Mouse (Mus musculus) bone marrow, adult 2 months (tissue): ENCODE results near the gene Tubgcp2. TPM values are rescaled to one million over a fixed set of nuclear protein-coding genes. Genes with fewer than 3 reads are reported as not detected.

Experiments
- H3K27ac ChIP-seq: fragments of 200-500 bp; 2 replicates; pipeline ENCODE4 v1.5.1; 2012; ENCODE audit warnings: low read depth, mild to moderate bottlenecking, control low read depth, inconsistent platforms, low read length; ENCODE audit not compliant: control insufficient read depth, poor library complexity, insufficient read depth
- H3K4me1 ChIP-seq: fragments of 200-500 bp; 2 replicates; pipeline ENCODE4 v1.6.1; 2011; ENCODE audit warnings: low read length; ENCODE audit not compliant: control insufficient read depth, insufficient read depth
- H3K4me3 ChIP-seq: fragments of 200-500 bp; replicated peaks from 2 replicates; pipeline ENCODE3; 2011; ENCODE audit warnings: mild to moderate bottlenecking, low read depth, low read length, control low read depth; ENCODE audit not compliant: control insufficient read depth
- CTCF ChIP-seq: fragments of 200-500 bp; IDR thresholded peaks from 2 replicates; pipeline ENCODE4 v1.5.1; 2011; ENCODE audit warnings: low read length, control low read depth; ENCODE audit not compliant: control insufficient read depth, insufficient read depth
- POLR2A ChIP-seq: fragments of 200-500 bp; IDR thresholded peaks from 2 replicates; pipeline ENCODE4 v1.6.1; 2011; ENCODE audit warnings: low read depth, mild to moderate bottlenecking, control low read depth, low read length, borderline replicate concordance; ENCODE audit not compliant: control insufficient read depth
- WGBS: fragments of 180-500 bp; shearing (Covaris S2); methylation state at CpG from one replicate; pipeline ENCODE4 v1.1.7; 2018; 5-methylcytosine and 5-hydroxymethylcytosine counted together
- polyA plus RNA-seq: library from polyadenylated mRNA; stranded (reverse); fragments of >200 nt; gene quantifications from 2 replicates; pipeline ENCODE4 v1.2.4, GENCODE M21; 2011; ENCODE audit warnings: low replicate concordance; ENCODE audit not compliant: missing spikeins, insufficient read depth, insufficient read length

Gene Tubgcp2
- polyA plus RNA-seq, 1 experiment: 17.5 TPM

DNA sequence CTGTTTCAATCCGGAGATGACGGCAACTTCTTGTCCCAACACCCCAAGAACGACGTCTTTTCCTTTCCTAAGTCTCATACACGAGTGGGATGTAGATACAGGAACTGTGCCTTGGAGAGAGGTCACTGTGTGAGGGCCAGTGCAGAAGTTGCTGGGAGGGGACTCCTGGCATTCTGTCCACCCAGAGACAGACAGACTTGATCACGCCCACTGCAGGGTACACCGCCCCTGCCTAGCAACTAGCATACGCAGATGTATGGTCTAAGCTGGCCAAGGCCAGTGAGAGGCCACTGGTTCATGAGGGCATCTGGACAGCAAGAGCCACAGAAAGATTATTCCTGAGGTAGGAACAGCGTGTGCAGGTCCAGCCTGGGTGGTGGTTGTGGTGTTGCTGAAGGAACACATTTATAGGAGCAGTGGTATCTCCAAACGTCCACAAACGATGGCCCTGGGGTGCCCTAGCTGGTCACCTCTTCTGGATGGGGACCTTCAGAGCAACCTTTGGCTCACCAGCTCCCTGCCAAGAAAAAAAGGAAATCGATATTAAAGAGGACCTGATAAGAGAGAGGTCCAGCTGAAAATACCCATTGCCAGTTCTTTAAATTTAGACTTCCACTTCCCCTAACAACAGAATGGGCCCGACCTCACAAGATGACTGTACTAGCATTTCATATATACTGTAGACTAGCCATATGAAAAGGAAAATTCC, 57.3 kb downstream of the Tubgcp2 start:
- TF ChIP-seq CTCF: no peak
- no peak for TF ChIP-seq POLR2A
- H3K4me3 ChIP-seq: no peak overlapping the region
- WGBS: 29% methylated on average over 13 of the region's 13 CpGs
- peak overlapping the region; percentile 80 for H3K27ac ChIP-seq
- peaks cover 9% of the 10 kb centered on the region for H3K4me1 ChIP-seq

DNA sequence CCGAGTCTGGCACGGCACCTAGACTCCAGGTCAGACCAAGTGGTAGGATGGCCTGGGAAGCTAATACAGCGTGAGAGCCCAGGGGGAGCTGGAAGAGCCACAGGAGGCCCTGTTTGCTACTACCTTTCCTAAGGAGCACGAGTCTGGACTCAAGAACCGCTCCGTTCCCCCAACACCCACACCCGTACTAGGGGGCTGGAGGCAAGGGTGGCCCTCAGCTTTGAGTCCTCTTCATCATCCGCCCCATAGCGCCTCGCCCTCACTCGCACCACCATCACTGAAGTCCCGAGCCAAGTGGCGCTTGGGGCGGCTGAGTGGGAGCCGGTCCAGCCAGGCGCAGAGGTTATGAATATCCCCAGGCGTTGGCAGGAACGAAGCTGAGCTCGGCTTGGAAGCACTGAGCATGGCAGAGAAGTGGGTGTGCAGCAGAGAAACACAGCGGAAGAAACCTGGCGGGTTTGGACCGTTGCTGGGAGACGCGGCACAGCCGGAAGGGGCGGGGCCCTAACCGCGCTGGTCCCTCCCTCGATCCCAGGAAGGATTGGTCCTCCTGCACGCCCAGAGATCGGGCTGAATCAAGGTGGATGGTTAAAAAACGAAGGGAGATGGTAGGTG, 58.1 kb downstream of the Tubgcp2 start, which contains the start of gene 6430531B16Rik:
Gene 6430531B16Rik, minus strand, starts transcription at position 478 of the 615 bp plus-strand sequence.
- Histone ChIP-seq H3K27ac (peak within 1 kb of the TSS; percentile 80), H3K4me3 (peak within 1 kb of the TSS; percentile 56), H3K4me1 (peaks cover 13% of the 10 kb centered on the region)
- no peak for TF ChIP-seq POLR2A
- no peak for TF ChIP-seq CTCF
- 13% methylated on average over 32 of the region's 32 CpGs for WGBS

GRCm38 (mm10) chr7:139975471-139975870, 61.0 kb downstream of the Tubgcp2 start:
- H3K27ac ChIP-seq: no peak overlapping the region; the same call in 1 of the 2 replicates
- TF ChIP-seq POLR2A: no peak
- TF ChIP-seq CTCF: no peak
- H3K4me1 ChIP-seq: peaks cover 20% of the 10 kb centered on the region
- no peak overlapping the region for H3K4me3 ChIP-seq
- WGBS: 80% methylated on average over 5 of the region's 5 CpGs

- peak overlapping the region; percentile 99 for H3K27ac ChIP-seq
- 1% methylated on average over 10 of the region's 10 CpGs for WGBS
- TF ChIP-seq CTCF (no peak), POLR2A (no peak)
- no peak overlapping the region for H3K4me3 ChIP-seq
- peaks cover 23% of the 10 kb centered on the region for H3K4me1 ChIP-seq
These were observed 62.2 kb downstream of the Tubgcp2 start for GRCm38 (mm10) chr7:139974307-139974706.

DNA sequence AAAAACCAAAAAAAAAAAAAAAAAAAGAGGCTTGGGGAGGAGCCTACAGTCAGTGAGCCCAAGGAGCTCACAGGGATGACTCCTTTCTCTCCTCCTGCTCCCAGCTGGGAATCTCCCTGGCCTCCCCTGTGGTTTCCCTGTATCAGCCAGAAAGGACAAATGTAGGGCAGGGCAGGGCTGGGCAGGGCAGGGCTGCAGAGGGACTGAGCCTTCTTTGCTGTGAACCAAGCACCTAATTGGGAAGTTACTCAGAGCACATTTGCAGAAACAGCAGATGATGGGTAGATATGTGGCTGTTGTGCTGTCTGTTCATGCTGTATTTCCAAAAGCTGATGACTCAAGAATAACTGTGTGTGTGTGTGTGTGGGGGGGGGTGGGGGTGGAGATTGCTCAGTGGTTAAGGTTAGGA, 63.5 kb downstream of the Tubgcp2 start:
- no peak overlapping the region for H3K4me3 ChIP-seq
- TF ChIP-seq POLR2A (no peak), CTCF (no peak)
- peak overlapping the region; percentile 88 for H3K27ac ChIP-seq
- H3K4me1 ChIP-seq: peaks cover 21% of the 10 kb centered on the region

DNA sequence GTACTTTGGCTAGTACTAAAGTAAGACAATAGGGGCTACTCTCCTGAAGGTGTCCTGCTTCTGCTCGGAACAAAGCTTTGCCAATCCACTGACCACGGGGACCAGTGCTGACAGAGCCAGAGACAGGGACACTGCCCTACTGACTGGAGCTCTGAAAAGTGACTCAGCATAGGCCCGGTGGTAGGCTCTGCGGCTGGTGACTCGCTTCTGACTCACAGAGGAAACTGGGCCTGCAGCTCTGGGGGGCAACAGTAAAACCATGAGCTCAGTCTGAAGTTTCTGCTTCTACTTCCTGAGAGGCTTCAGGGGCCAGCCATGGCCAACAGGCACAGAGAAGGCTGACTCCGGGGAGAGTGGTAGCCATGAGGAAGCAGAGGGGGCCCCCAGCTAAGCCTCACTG, 65.0 kb downstream of the Tubgcp2 start:
- H3K4me3 ChIP-seq: no peak overlapping the region
- TF ChIP-seq POLR2A: no peak
- 8% methylated on average over 6 of the region's 6 CpGs for WGBS
- H3K27ac ChIP-seq: peak overlapping the region; percentile 80
- peaks cover 21% of the 10 kb centered on the region for H3K4me1 ChIP-seq

GRCm38 (mm10) chr7:139970979-139971378, 65.5 kb downstream of the Tubgcp2 start:
- 33% methylated on average over 5 of the region's 5 CpGs for WGBS
- Histone ChIP-seq H3K4me1 (peaks cover 20% of the 10 kb centered on the region), H3K27ac (peak overlapping the region; percentile 80), H3K4me3 (no peak overlapping the region)
- TF ChIP-seq CTCF (no peak), POLR2A (no peak)

GRCm38 (mm10) chr7:139970216-139970919, 66.1 kb downstream of the Tubgcp2 start:
- TF ChIP-seq CTCF (no peak), POLR2A (no peak)
- Histone ChIP-seq H3K27ac (peak overlapping the region; percentile 80), H3K4me3 (no peak overlapping the region), H3K4me1 (peaks cover 18% of the 10 kb centered on the region)
- 49% methylated on average over 10 of the region's 10 CpGs for WGBS
